Mouse (Mus musculus) liver, adult 2 months (tissue): ENCODE measurements around the gene Anxa2. TPM values are rescaled to one million over a fixed set of nuclear protein-coding genes. Genes with fewer than 3 reads are reported as not detected.

ENCODE experiments used
- DNase-seq: peaks from one replicate; pipeline ENCODE4 v3.0.0-alpha.2; 2011; ENCODE audit warnings: low read depth, low spot score; ENCODE audit errors: extremely low read depth
- H3K27ac ChIP-seq: fragments of 200-500 bp; replicated peaks from 2 replicates; pipeline ENCODE4 v1.5.1; 2012; ENCODE audit warnings: low read depth, mild to moderate bottlenecking, control low read depth, inconsistent platforms, low read length; ENCODE audit not compliant: insufficient read depth
- H3K27me3 ChIP-seq: fragments of 200-500 bp; 2 replicates; pipeline ENCODE4 v1.6.1; 2012; ENCODE audit warnings: mild to moderate bottlenecking, moderate library complexity, low read length, inconsistent platforms; ENCODE audit not compliant: control insufficient read depth, insufficient read depth
- H3K36me3 ChIP-seq: fragments of 200-500 bp; 2 replicates; pipeline ENCODE4 v1.6.1; 2012; ENCODE audit warnings: low read length, inconsistent platforms; ENCODE audit not compliant: control insufficient read depth, insufficient read depth
- H3K4me1 ChIP-seq: fragments of 200-500 bp; 2 replicates; pipeline ENCODE4 v1.6.1; 2011; ENCODE audit warnings: low read length; ENCODE audit not compliant: control insufficient read depth, insufficient read depth
- H3K4me3 ChIP-seq: fragments of 200-500 bp; 2 replicates; pipeline ENCODE4 v1.5.1; 2011; ENCODE audit warnings: low read depth, mild to moderate bottlenecking, control low read depth, low read length, moderate library complexity; ENCODE audit not compliant: insufficient read depth
- H3K79me2 ChIP-seq: fragments of 200-500 bp; 2 replicates; pipeline ENCODE4 v1.6.1; 2012; ENCODE audit warnings: inconsistent platforms, mild to moderate bottlenecking, low read length, moderate library complexity; ENCODE audit not compliant: control insufficient read depth, insufficient read depth
- H3K9ac ChIP-seq: fragments of 200-500 bp; 2 replicates; pipeline ENCODE4 v1.6.1; 2012; ENCODE audit warnings: low read depth, mild to moderate bottlenecking, control low read depth, inconsistent platforms, low read length
- CTCF ChIP-seq: fragments of 200-500 bp; IDR thresholded peaks from 2 replicates; pipeline ENCODE4 v1.5.1; 2011; ENCODE audit warnings: low read depth, low read length, control low read depth
- POLR2A ChIP-seq: fragments of 200-500 bp; IDR thresholded peaks from 2 replicates; pipeline ENCODE4 v1.6.1; 2011; ENCODE audit warnings: low read length, control low read depth; ENCODE audit not compliant: insufficient read depth; ENCODE audit errors: extremely low read depth
- WGBS: fragments of 180-500 bp; shearing (Covaris S2); methylation state at CpG from one replicate; pipeline ENCODE4 v1.1.7; 2018; 5-methylcytosine and 5-hydroxymethylcytosine counted together
- polyA plus RNA-seq: library from polyadenylated mRNA; depleted of rRNA; stranded (reverse); fragments of >200 nt; gene quantifications from 2 replicates; pipeline ENCODE4 v1.2.3, GENCODE M21; 2012
- total RNA-seq: library from RNA; depleted of rRNA; stranded (reverse); fragments of >200 nt; gene quantifications from 2 replicates; pipeline ENCODE4 v1.2.3, GENCODE M21; 2014

Gene Anxa2
- total and polyA plus RNA-seq, 2 experiments, result 13.5 to 16.1 TPM

DNA sequence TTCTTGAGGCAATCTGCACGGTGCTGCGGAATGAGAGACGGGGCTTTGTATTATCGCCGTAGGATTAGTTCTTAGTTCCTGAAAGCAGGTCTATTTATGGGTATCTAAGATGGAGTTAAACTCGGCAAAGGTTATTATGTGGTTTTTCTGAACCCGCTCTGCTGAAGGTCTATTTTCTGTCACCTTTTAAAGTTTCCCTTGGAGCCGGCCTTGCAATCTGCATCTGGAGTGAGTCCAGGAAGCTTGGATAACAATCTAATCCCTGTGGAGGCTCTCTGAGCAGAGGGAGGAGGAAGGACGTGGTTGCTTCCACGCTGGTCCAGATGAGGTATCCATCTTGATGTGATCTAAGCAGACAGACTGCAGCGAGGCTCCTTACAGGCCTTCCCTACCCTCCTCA is 53.8 kb downstream of the Anxa2 start:
- Histone ChIP-seq H3K9ac (no peak overlapping the region), H3K36me3 (no peaks in the 10 kb centered on the region), H3K4me3 (no peak overlapping the region), H3K27ac (no peak overlapping the region), H3K27me3 (peaks cover 2% of the 10 kb centered on the region; the same call in 1 of the 2 replicates), H3K4me1 (no peaks in the 10 kb centered on the region), H3K79me2 (no peaks in the 10 kb centered on the region)
- DNase-seq, result no peak
- WGBS, result 55% methylated on average over 11 of the region's 11 CpGs
- no peak for TF ChIP-seq POLR2A
- no peak for TF ChIP-seq CTCF

DNA sequence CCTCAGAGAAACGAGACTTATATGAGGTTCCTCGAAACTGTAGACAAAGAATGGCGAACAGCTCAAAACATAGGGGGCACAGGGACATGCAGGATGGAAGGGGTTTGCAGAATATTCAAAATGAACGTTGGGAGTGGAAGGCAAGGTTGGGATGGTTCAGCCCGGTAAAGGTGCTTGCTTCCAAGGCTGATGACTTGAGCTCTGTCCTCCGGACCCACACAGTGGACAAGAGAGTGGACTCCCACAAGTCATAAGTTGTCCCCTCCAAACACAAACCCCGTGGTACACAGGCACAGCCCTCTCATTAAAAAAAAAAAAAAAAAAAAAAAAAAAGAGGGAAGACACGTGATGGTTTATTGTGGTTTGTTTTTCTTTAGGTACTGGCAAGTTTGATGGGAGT is 54.6 kb downstream of the Anxa2 start:
- 48% methylated on average over 8 of the region's 8 CpGs for WGBS
- Histone ChIP-seq H3K36me3 (no peaks in the 10 kb centered on the region), H3K27me3 (0 out of 2 replicates have a peak, but pooled peaks cover 2% of the 10 kb centered on the region), H3K79me2 (no peaks in the 10 kb centered on the region), H3K4me1 (no peaks in the 10 kb centered on the region), H3K9ac (no peak overlapping the region), H3K4me3 (no peak overlapping the region), H3K27ac (no peak overlapping the region)
- DNase-seq, result no peak
- TF ChIP-seq POLR2A (no peak), CTCF (no peak)

GRCm38 (mm10) chr9:69511881-69512590 is 58.6 kb downstream of the Anxa2 start:
- H3K27me3 ChIP-seq, result no peaks in the 10 kb centered on the region
- no peak overlapping the region for H3K27ac ChIP-seq
- H3K79me2 ChIP-seq, result no peaks in the 10 kb centered on the region
- DNase-seq, result no peak
- H3K9ac ChIP-seq, result no peak overlapping the region
- H3K4me3 ChIP-seq, result no peak overlapping the region
- TF ChIP-seq CTCF, result no peak
- no peak for TF ChIP-seq POLR2A
- no peaks in the 10 kb centered on the region for H3K4me1 ChIP-seq
- 36% methylated on average over 11 of the region's 11 CpGs for WGBS
- no peaks in the 10 kb centered on the region for H3K36me3 ChIP-seq

- no peak overlapping the region for H3K27ac ChIP-seq
- TF ChIP-seq POLR2A (no peak), CTCF (no peak)
- DNase-seq, result no peak
- H3K9ac ChIP-seq, result no peak overlapping the region
- no peaks in the 10 kb centered on the region for H3K27me3 ChIP-seq
- H3K4me3 ChIP-seq, result no peak overlapping the region
- H3K79me2 ChIP-seq, result no peaks in the 10 kb centered on the region
- no peaks in the 10 kb centered on the region for H3K36me3 ChIP-seq
- WGBS, result 88% methylated on average over 1 of the region's 1 CpGs
- no peaks in the 10 kb centered on the region for H3K4me1 ChIP-seq
Measured at GRCm38 (mm10) chr9:69512726-69513125, 59.3 kb downstream of the Anxa2 start.

DNA sequence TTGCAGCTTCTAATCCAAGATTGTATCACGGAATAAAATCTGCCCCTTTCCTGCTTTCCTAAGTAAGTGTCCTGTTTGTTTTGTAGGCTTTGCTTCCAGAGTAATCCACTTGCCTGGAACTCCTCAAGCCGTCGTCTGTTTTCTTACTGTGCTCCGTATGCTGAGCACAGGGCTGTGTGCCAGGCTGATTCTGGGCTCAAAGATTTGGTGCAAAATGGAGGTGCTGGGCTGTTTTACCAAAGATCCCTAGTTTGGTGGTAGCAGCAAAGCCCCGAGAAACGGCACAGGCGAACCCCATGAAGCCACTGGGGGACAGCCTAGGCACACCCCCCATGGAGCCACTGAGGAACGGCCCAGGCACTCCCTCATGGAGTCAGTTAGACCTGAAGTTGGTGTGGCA is 60.8 kb downstream of the Anxa2 start:
- no peaks in the 10 kb centered on the region for H3K4me1 ChIP-seq
- TF ChIP-seq CTCF, result no peak
- no peak for TF ChIP-seq POLR2A
- H3K79me2 ChIP-seq, result no peaks in the 10 kb centered on the region
- H3K4me3 ChIP-seq, result no peak overlapping the region
- DNase-seq, result no peak
- H3K27ac ChIP-seq, result no peak overlapping the region
- H3K9ac ChIP-seq, result no peak overlapping the region
- no peaks in the 10 kb centered on the region for H3K36me3 ChIP-seq
- 68% methylated on average over 8 of the region's 8 CpGs for WGBS
- H3K27me3 ChIP-seq, result no peaks in the 10 kb centered on the region

DNA sequence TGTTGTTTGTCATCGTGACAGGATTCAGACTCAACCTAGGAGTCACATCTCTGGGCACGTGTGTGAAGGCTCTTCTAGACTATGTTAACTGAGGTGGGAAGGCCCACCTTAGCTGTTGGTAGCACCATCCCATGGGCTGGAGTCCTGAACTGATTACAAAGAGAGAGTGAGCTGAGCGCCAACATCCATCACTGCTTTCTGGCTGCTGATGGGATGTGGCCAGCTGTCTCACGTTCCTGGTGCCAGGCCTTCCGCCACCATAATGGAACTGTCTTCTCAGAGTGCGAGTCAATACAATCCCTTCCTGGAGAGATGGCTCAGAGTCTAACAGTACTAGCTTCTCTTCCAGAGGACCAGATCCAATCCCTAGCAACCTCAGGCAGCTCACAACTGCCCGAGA is 62.0 kb downstream of the Anxa2 start:
- H3K4me3 ChIP-seq, result no peak overlapping the region
- 95% methylated on average over 7 of the region's 7 CpGs for WGBS

More for the DNA sequence above, 62.0 kb downstream of the Anxa2 start:
- no peaks in the 10 kb centered on the region for H3K79me2 ChIP-seq
- TF ChIP-seq POLR2A (no peak), CTCF (no peak)
- no peaks in the 10 kb centered on the region for H3K36me3 ChIP-seq
- no peak overlapping the region for H3K27ac ChIP-seq
- no peaks in the 10 kb centered on the region for H3K4me1 ChIP-seq
- H3K27me3 ChIP-seq, result no peaks in the 10 kb centered on the region
- no peak overlapping the region for H3K9ac ChIP-seq
- DNase-seq, result no peak
